Mouse (Mus musculus) embryonic facial prominence, embryonic 15.5 days (tissue): ENCODE data around the gene Rnf216. TPM values are rescaled to one million over a fixed set of nuclear protein-coding genes. Genes with fewer than 3 reads are reported as not detected.
A peak's percentile ranks its signal among the peaks of the same experiment; 100 is the strongest.

Experiments
- ATAC-seq: fragments of 200-750 bp; cut with Nextera tagmentation; 2 replicates; pipeline ENCODE4 v1.8.0; 2017; ENCODE audit warnings: low read depth, moderate TSS enrichment; ENCODE audit not compliant: insufficient number of reproducible peaks, low FRiP score, low TSS enrichment
- H3K27ac ChIP-seq: fragments of 300-500 bp; sonication (generic); replicated peaks from 2 replicates; pipeline ENCODE4 v1.5.1; 2015; ENCODE audit warnings: mild to moderate bottlenecking, inconsistent platforms
- H3K27me3 ChIP-seq: fragments of 300-500 bp; sonication (generic); 2 replicates; pipeline ENCODE4 v1.6.1; 2015; ENCODE audit warnings: inconsistent platforms
- H3K36me3 ChIP-seq: fragments of 300-500 bp; sonication (generic); 2 replicates; pipeline ENCODE4 v1.6.1; 2015; ENCODE audit warnings: mild to moderate bottlenecking, inconsistent platforms
- H3K4me1 ChIP-seq: fragments of 300-500 bp; sonication (generic); 2 replicates; pipeline ENCODE4 v1.6.1; 2015; ENCODE audit warnings: inconsistent platforms
- H3K4me2 ChIP-seq: fragments of 300-500 bp; sonication (generic); replicated peaks from 2 replicates; pipeline ENCODE4 v1.6.1; 2015; ENCODE audit warnings: mild to moderate bottlenecking, inconsistent platforms
- H3K4me3 ChIP-seq: fragments of 300-500 bp; sonication (generic); replicated peaks from 2 replicates; pipeline ENCODE4 v1.5.1; 2015; ENCODE audit warnings: mild to moderate bottlenecking, inconsistent platforms
- H3K9ac ChIP-seq: fragments of 300-500 bp; sonication (generic); 2 replicates; pipeline ENCODE4 v1.6.1; 2015; ENCODE audit warnings: inconsistent platforms
- H3K9me3 ChIP-seq: fragments of 300-500 bp; sonication (generic); replicated peaks from 2 replicates; pipeline ENCODE4 v1.6.1; 2016; ENCODE audit warnings: inconsistent platforms
- WGBS: fragments of 180-500 bp; shearing (Covaris S2); methylation state at CpG from one replicate; pipeline ENCODE4 v1.1.7; 2015; 5-methylcytosine and 5-hydroxymethylcytosine counted together
- polyA plus RNA-seq: library from polyadenylated mRNA; unstranded; fragments of >200 nt; fragmentation: Nextera tagmentation; extraction: Ambion mirVana; gene quantifications from 2 replicates; pipeline ENCODE4 v1.2.1, GENCODE M21; 2015

Gene Rnf216
- polyA plus RNA-seq, 1 experiment from 2014 or later, result 41.2 TPM

- 87% methylated on average over 2 of the region's 2 CpGs for WGBS
- H3K27me3 ChIP-seq, result no peaks in the 10 kb centered on the region
- ATAC-seq, result no peak
- no peak overlapping the region for H3K9ac ChIP-seq
- H3K36me3 ChIP-seq, result 0 out of 2 replicates have a peak, but pooled peaks cover 3% of the 10 kb centered on the region
- H3K27ac ChIP-seq, result peak overlapping the region; percentile 72
- H3K4me2 ChIP-seq, result no peak overlapping the region
- H3K4me3 ChIP-seq, result no peak overlapping the region
- peaks cover 68% of the 10 kb centered on the region for H3K4me1 ChIP-seq
- no peaks in the 10 kb centered on the region for H3K9me3 ChIP-seq
Measured at GRCm38 (mm10) chr5:143052677-143053076, 60.1 kb downstream of the Rnf216 start.

- Histone ChIP-seq H3K4me2 (no peak overlapping the region), H3K36me3 (0 out of 2 replicates have a peak, but pooled peaks cover 3% of the 10 kb centered on the region), H3K4me3 (no peak overlapping the region), H3K9ac (no peak overlapping the region), H3K27ac (no peak overlapping the region), H3K9me3 (no peaks in the 10 kb centered on the region), H3K27me3 (no peaks in the 10 kb centered on the region), H3K4me1 (peaks cover 62% of the 10 kb centered on the region)
- no peak for ATAC-seq
- WGBS, result 82% methylated on average over 6 of the region's 6 CpGs
Measured at GRCm38 (mm10) chr5:143051851-143052250, 60.9 kb downstream of the Rnf216 start.

- no peaks in the 10 kb centered on the region for H3K9me3 ChIP-seq
- ATAC-seq, result 0 out of 2 replicates have a peak, but pooled peaks have one; percentile 20
- 44% methylated on average over 5 of the region's 5 CpGs for WGBS
- H3K4me2 ChIP-seq, result no peak overlapping the region; the same call in 1 of the 2 replicates
- 0 out of 2 replicates have a peak, but pooled peaks cover 3% of the 10 kb centered on the region for H3K36me3 ChIP-seq
- H3K9ac ChIP-seq, result no peak overlapping the region
- H3K27me3 ChIP-seq, result no peaks in the 10 kb centered on the region
- no peak overlapping the region for H3K4me3 ChIP-seq
- peaks cover 54% of the 10 kb centered on the region for H3K4me1 ChIP-seq
- H3K27ac ChIP-seq, result peak overlapping the region; percentile 82
Measured at GRCm38 (mm10) chr5:143050273-143050672, 62.5 kb downstream of the Rnf216 start.

GRCm38 (mm10) chr5:143049746-143050145, 63.0 kb downstream of the Rnf216 start:
- no peak for ATAC-seq
- peak overlapping the region; percentile 82 for H3K27ac ChIP-seq
- H3K4me1 ChIP-seq, result peaks cover 54% of the 10 kb centered on the region
- H3K36me3 ChIP-seq, result 0 out of 2 replicates have a peak, but pooled peaks cover 3% of the 10 kb centered on the region
- no peak overlapping the region; the same call in 1 of the 2 replicates for H3K4me2 ChIP-seq
- H3K9ac ChIP-seq, result no peak overlapping the region
- H3K4me3 ChIP-seq, result no peak overlapping the region
- WGBS, result 19% methylated on average over 4 of the region's 4 CpGs
- H3K9me3 ChIP-seq, result no peaks in the 10 kb centered on the region
- H3K27me3 ChIP-seq, result no peaks in the 10 kb centered on the region

- Histone ChIP-seq H3K4me1 (peaks cover 51% of the 10 kb centered on the region), H3K9me3 (no peaks in the 10 kb centered on the region), H3K4me3 (no peak overlapping the region), H3K36me3 (peaks cover 6% of the 10 kb centered on the region; the same call in 1 of the 2 replicates), H3K27ac (peak overlapping the region; percentile 83), H3K4me2 (no peak overlapping the region), H3K27me3 (no peaks in the 10 kb centered on the region), H3K9ac (no peak overlapping the region)
- no peak for ATAC-seq
- WGBS, result 54% methylated on average over 1 of the region's 1 CpGs
Measured at GRCm38 (mm10) chr5:143049013-143049385, 63.8 kb downstream of the Rnf216 start.

- peaks cover 45% of the 10 kb centered on the region for H3K4me1 ChIP-seq
- H3K4me2 ChIP-seq, result no peak overlapping the region
- H3K9ac ChIP-seq, result no peak overlapping the region
- H3K4me3 ChIP-seq, result no peak overlapping the region
- H3K27me3 ChIP-seq, result no peaks in the 10 kb centered on the region
- H3K9me3 ChIP-seq, result no peaks in the 10 kb centered on the region
- peak overlapping the region; percentile 83 for H3K27ac ChIP-seq
- H3K36me3 ChIP-seq, result peaks cover 6% of the 10 kb centered on the region; the same call in 1 of the 2 replicates
- ATAC-seq, result peak; percentile 45; the same call in 1 of the 2 replicates
Measured at GRCm38 (mm10) chr5:143048232-143049012, 64.4 kb downstream of the Rnf216 start.

- H3K36me3 ChIP-seq, result peaks cover 6% of the 10 kb centered on the region; the same call in 1 of the 2 replicates
- WGBS, result 85% methylated on average over 1 of the region's 1 CpGs
- H3K9me3 ChIP-seq, result no peaks in the 10 kb centered on the region
- ATAC-seq, result no peak
- no peak overlapping the region for H3K9ac ChIP-seq
- H3K27ac ChIP-seq, result peak overlapping the region; percentile 83
- H3K4me3 ChIP-seq, result no peak overlapping the region
- peaks cover 37% of the 10 kb centered on the region for H3K4me1 ChIP-seq
- H3K4me2 ChIP-seq, result no peak overlapping the region
- no peaks in the 10 kb centered on the region for H3K27me3 ChIP-seq
Measured at GRCm38 (mm10) chr5:143047586-143047985, 65.2 kb downstream of the Rnf216 start.

GRCm38 (mm10) chr5:143043902-143044301, 68.9 kb downstream of the Rnf216 start:
- 77% methylated on average over 2 of the region's 2 CpGs for WGBS
- Histone ChIP-seq H3K4me2 (no peak overlapping the region), H3K36me3 (peaks cover 8% of the 10 kb centered on the region; the same call in 1 of the 2 replicates), H3K4me3 (no peak overlapping the region), H3K27me3 (no peaks in the 10 kb centered on the region), H3K9ac (no peak overlapping the region), H3K9me3 (no peaks in the 10 kb centered on the region), H3K4me1 (peaks cover 13% of the 10 kb centered on the region), H3K27ac (no peak overlapping the region)
- ATAC-seq, result no peak

- Histone ChIP-seq H3K9ac (no peak overlapping the region), H3K9me3 (no peaks in the 10 kb centered on the region), H3K4me1 (peaks cover 7% of the 10 kb centered on the region), H3K27me3 (no peaks in the 10 kb centered on the region), H3K4me2 (no peak overlapping the region), H3K4me3 (no peak overlapping the region), H3K27ac (no peak overlapping the region), H3K36me3 (peaks cover 11% of the 10 kb centered on the region; the same call in 1 of the 2 replicates)
- 68% methylated on average over 2 of the region's 2 CpGs for WGBS
- ATAC-seq, result no peak
Measured at GRCm38 (mm10) chr5:143043285-143043684, 69.5 kb downstream of the Rnf216 start.

- H3K4me2 ChIP-seq, result no peak overlapping the region
- no peaks in the 10 kb centered on the region for H3K4me1 ChIP-seq
- H3K27me3 ChIP-seq, result no peaks in the 10 kb centered on the region
- no peak overlapping the region for H3K4me3 ChIP-seq
- H3K36me3 ChIP-seq, result peaks cover 8% of the 10 kb centered on the region; the same call in 1 of the 2 replicates
- WGBS, result 77% methylated on average over 4 of the region's 4 CpGs
- no peak for ATAC-seq
- H3K9ac ChIP-seq, result no peak overlapping the region
- H3K27ac ChIP-seq, result no peak overlapping the region
- H3K9me3 ChIP-seq, result no peaks in the 10 kb centered on the region
Measured at GRCm38 (mm10) chr5:143038794-143039193, 74.0 kb downstream of the Rnf216 start.

- H3K27ac ChIP-seq, result no peak overlapping the region
- H3K36me3 ChIP-seq, result peaks cover 8% of the 10 kb centered on the region; the same call in 1 of the 2 replicates
- no peak overlapping the region for H3K4me3 ChIP-seq
- WGBS, result 23% methylated on average over 1 of the region's 1 CpGs
- no peaks in the 10 kb centered on the region for H3K27me3 ChIP-seq
- ATAC-seq, result no peak
- no peak overlapping the region for H3K9ac ChIP-seq
- no peak overlapping the region for H3K4me2 ChIP-seq
- no peaks in the 10 kb centered on the region for H3K9me3 ChIP-seq
- H3K4me1 ChIP-seq, result peaks cover 10% of the 10 kb centered on the region
Measured at GRCm38 (mm10) chr5:143037201-143037600, 75.6 kb downstream of the Rnf216 start.
